Mouse (Mus musculus) limb, embryonic 11.5 days (tissue): Measurements from ENCODE around the gene Parva. TPM values are rescaled to one million over a fixed set of nuclear protein-coding genes. Genes with fewer than 3 reads are reported as not detected.

ENCODE experiments used
- ATAC-seq: fragments of 200-750 bp; cut with Nextera tagmentation; 2 replicates; pipeline ENCODE4 v1.8.0; 2017; ENCODE audit warnings: low read depth; ENCODE audit not compliant: insufficient number of reproducible peaks, low FRiP score, low TSS enrichment
- DNase-seq: peaks from one replicate; pipeline ENCODE4 v3.0.0-alpha.2; 2015; ENCODE audit warnings: low spot score
- H3K27ac ChIP-seq: fragments of 300-500 bp; sonication (generic); replicated peaks from 2 replicates; pipeline ENCODE4 v1.5.1; 2014; ENCODE audit warnings: low read depth, mild to moderate bottlenecking, low read length
- H3K27me3 ChIP-seq: fragments of 300-500 bp; sonication (generic); 2 replicates; pipeline ENCODE4 v1.6.1; 2014; ENCODE audit warnings: mild to moderate bottlenecking, low read length, mixed read lengths; ENCODE audit not compliant: control insufficient read depth, insufficient read depth
- H3K36me3 ChIP-seq: fragments of 300-500 bp; sonication (generic); 2 replicates; pipeline ENCODE4 v1.6.1; 2014; ENCODE audit warnings: mild to moderate bottlenecking, low read length, moderate library complexity, mixed read lengths; ENCODE audit not compliant: control insufficient read depth, insufficient read depth
- H3K4me1 ChIP-seq: fragments of 300-500 bp; sonication (generic); 2 replicates; pipeline ENCODE4 v1.6.1; 2014; ENCODE audit warnings: low read length, mixed read lengths; ENCODE audit not compliant: control insufficient read depth, insufficient read depth
- H3K4me2 ChIP-seq: fragments of 300-500 bp; sonication (generic); 2 replicates; pipeline ENCODE4 v1.6.1; 2014; ENCODE audit warnings: low read depth, mild to moderate bottlenecking, moderate library complexity; ENCODE audit not compliant: severe bottlenecking
- H3K4me3 ChIP-seq: fragments of 300-500 bp; sonication (generic); 2 replicates; pipeline ENCODE4 v1.5.1; 2014; ENCODE audit warnings: low read depth, low read length
- H3K9ac ChIP-seq: fragments of 300-500 bp; sonication (generic); 2 replicates; pipeline ENCODE4 v1.6.1; 2014; ENCODE audit warnings: mild to moderate bottlenecking, low read length
- H3K9me3 ChIP-seq: fragments of 300-500 bp; sonication (generic); 2 replicates; pipeline ENCODE4 v1.6.1; 2016; ENCODE audit warnings: low read length; ENCODE audit not compliant: control insufficient read depth
- WGBS: fragments of 180-500 bp; shearing (Covaris S2); extraction: QIAGEN DNeasy Blood & Tissue Kit; methylation state at CpG from one replicate; pipeline ENCODE4 v1.1.7; 2014; 5-methylcytosine and 5-hydroxymethylcytosine counted together
- polyA plus RNA-seq: library from polyadenylated mRNA; unstranded; fragments of >200 nt; fragmentation: Nextera tagmentation; extraction: Ambion mirVana; gene quantifications from 2 replicates; pipeline ENCODE4 v1.2.1, GENCODE M21; 2014

The Parva gene
- polyA plus RNA-seq, 1 experiment from 2014 or later, result 64.2 TPM

- Histone ChIP-seq H3K9me3 (no peaks in the 10 kb centered on the region), H3K27ac (no peak overlapping the region), H3K4me1 (peaks cover 34% of the 10 kb centered on the region), H3K36me3 (no peaks in the 10 kb centered on the region), H3K4me3 (no peak overlapping the region), H3K27me3 (no peaks in the 10 kb centered on the region), H3K4me2 (no peak overlapping the region), H3K9ac (no peak overlapping the region)
- no peak for DNase-seq
- ATAC-seq, result no peak
- 79% methylated on average over 7 of the region's 7 CpGs for WGBS
These were observed 44.0 kb downstream of the Parva start for GRCm38 (mm10) chr7:112471316-112471715.

- DNase-seq, result no peak
- Histone ChIP-seq H3K36me3 (no peaks in the 10 kb centered on the region), H3K4me3 (no peak overlapping the region), H3K27ac (no peak overlapping the region), H3K4me1 (peaks cover 31% of the 10 kb centered on the region), H3K9ac (no peak overlapping the region), H3K4me2 (no peak overlapping the region), H3K27me3 (no peaks in the 10 kb centered on the region), H3K9me3 (no peaks in the 10 kb centered on the region)
- 81% methylated on average over 10 of the region's 10 CpGs for whole genome bisulfite sequencing
- ATAC-seq, result no peak
These were observed 44.9 kb downstream of the Parva start for GRCm38 (mm10) chr7:112472024-112472707.

GRCm38 (mm10) chr7:112472708-112473281 is 45.5 kb downstream of the Parva start:
- no peaks in the 10 kb centered on the region for H3K27me3 ChIP-seq

GRCm38 (mm10) chr7:112473649-112474435 is 46.5 kb downstream of the Parva start:
- no peak overlapping the region for H3K4me3 ChIP-seq
- H3K9ac ChIP-seq, result no peak overlapping the region
- peak; percentile 54; the same call in 1 of the 2 replicates for ATAC-seq
- no peaks in the 10 kb centered on the region for H3K27me3 ChIP-seq
- peak overlapping the region; percentile 39; the same call in 1 of the 2 replicates for H3K27ac ChIP-seq
- 7% methylated on average over 14 of the region's 14 CpGs for WGBS
- H3K9me3 ChIP-seq, result no peaks in the 10 kb centered on the region
- H3K4me2 ChIP-seq, result peak overlapping the region; percentile 8; the same call in 1 of the 2 replicates
- DNase-seq, result peak; percentile 68
- peaks cover 22% of the 10 kb centered on the region for H3K4me1 ChIP-seq
- H3K36me3 ChIP-seq, result no peaks in the 10 kb centered on the region

More at GRCm38 (mm10) chr7:112472708-112473281, 45.5 kb downstream of the Parva start:
- 50% methylated on average over 9 of the region's 9 CpGs for WGBS
- Histone ChIP-seq H3K36me3 (no peaks in the 10 kb centered on the region), H3K4me3 (no peak overlapping the region), H3K4me2 (no peak overlapping the region), H3K9ac (0 out of 2 replicates have a peak overlapping the region, but pooled peaks have one; percentile 14), H3K27ac (no peak overlapping the region), H3K4me1 (peaks cover 25% of the 10 kb centered on the region), H3K9me3 (no peaks in the 10 kb centered on the region)
- ATAC-seq, result no peak
- no peak for DNase-seq

GRCm38 (mm10) chr7:112479116-112479515 is 51.8 kb downstream of the Parva start:
- Histone ChIP-seq H3K4me1 (peaks cover 12% of the 10 kb centered on the region), H3K4me2 (no peak overlapping the region), H3K27me3 (no peaks in the 10 kb centered on the region), H3K36me3 (no peaks in the 10 kb centered on the region), H3K9me3 (no peaks in the 10 kb centered on the region), H3K4me3 (no peak overlapping the region), H3K27ac (no peak overlapping the region), H3K9ac (no peak overlapping the region)
- WGBS, result 70% methylated on average over 6 of the region's 6 CpGs
- no peak for ATAC-seq
- DNase-seq, result no peak

- DNase-seq (no peak), ATAC-seq (no peak)
- Histone ChIP-seq H3K4me2 (no peak overlapping the region), H3K4me3 (no peak overlapping the region), H3K27ac (no peak overlapping the region), H3K4me1 (peaks cover 9% of the 10 kb centered on the region; the same call in 1 of the 2 replicates), H3K27me3 (no peaks in the 10 kb centered on the region), H3K36me3 (no peaks in the 10 kb centered on the region), H3K9me3 (no peaks in the 10 kb centered on the region), H3K9ac (no peak overlapping the region)
- WGBS, result 89% methylated on average over 1 of the region's 1 CpGs
These were observed 53.7 kb downstream of the Parva start for GRCm38 (mm10) chr7:112481031-112481430.

GRCm38 (mm10) chr7:112482572-112482971 is 55.3 kb downstream of the Parva start:
- 92% methylated on average over 7 of the region's 7 CpGs for WGBS
- Histone ChIP-seq H3K27ac (no peak overlapping the region), H3K9ac (no peak overlapping the region), H3K9me3 (no peaks in the 10 kb centered on the region), H3K27me3 (no peaks in the 10 kb centered on the region), H3K4me2 (no peak overlapping the region), H3K4me3 (no peak overlapping the region), H3K4me1 (peaks cover 9% of the 10 kb centered on the region; the same call in 1 of the 2 replicates), H3K36me3 (no peaks in the 10 kb centered on the region)
- ATAC-seq (no peak), DNase-seq (no peak)

GRCm38 (mm10) chr7:112483382-112483781 is 56.1 kb downstream of the Parva start:
- Histone ChIP-seq H3K4me1 (peaks cover 9% of the 10 kb centered on the region; the same call in 1 of the 2 replicates), H3K27me3 (no peaks in the 10 kb centered on the region), H3K36me3 (no peaks in the 10 kb centered on the region), H3K27ac (no peak overlapping the region), H3K9ac (no peak overlapping the region), H3K4me2 (no peak overlapping the region), H3K9me3 (no peaks in the 10 kb centered on the region), H3K4me3 (no peak overlapping the region)
- ATAC-seq (no peak), DNase-seq (no peak)
- 29% methylated on average over 2 of the region's 2 CpGs for WGBS
